Mouse (Mus musculus) urinary bladder, postnatal 36 days (tissue): ENCODE data around the gene Cdk15.

Source experiments
- DNase-seq, 2 experiments: peaks; one replicate each; pipeline ENCODE4 v3.0.0; 2022; ENCODE audit warnings: low spot score in 2 of 2, mixed read lengths in 1 of 2

Gene Cdk15

GRCm38 (mm10) chr1:59256751-59257231, at the start of gene Cdk15:
Gene Cdk15, plus strand, starts transcription at chr1:59256906.
- DNase-seq, result peak; percentile 29 to 31

- no peak for DNase-seq
Measured at GRCm38 (mm10) chr1:59208331-59208730, 48.4 kb upstream of the Cdk15 start.

- no peak for DNase-seq
Measured at GRCm38 (mm10) chr1:59211651-59212050, 45.1 kb upstream of the Cdk15 start.

GRCm38 (mm10) chr1:59212076-59212779, 44.5 kb upstream of the Cdk15 start:
- no peak for DNase-seq

GRCm38 (mm10) chr1:59212951-59213350, 43.8 kb upstream of the Cdk15 start:
- DNase-seq, result no peak

- no peak for DNase-seq
Measured at GRCm38 (mm10) chr1:59215446-59215845, 41.3 kb upstream of the Cdk15 start.

GRCm38 (mm10) chr1:59220371-59220770, 36.3 kb upstream of the Cdk15 start:
- no peak for DNase-seq

GRCm38 (mm10) chr1:59221591-59221990, 35.1 kb upstream of the Cdk15 start:
- DNase-seq, result no peak

- DNase-seq, result no peak
Measured at GRCm38 (mm10) chr1:59222101-59222825, 34.4 kb upstream of the Cdk15 start.

- DNase-seq, result no peak
Measured at GRCm38 (mm10) chr1:59228552-59228951, 28.2 kb upstream of the Cdk15 start.

- no peak for DNase-seq
Measured at GRCm38 (mm10) chr1:59229187-59229586, 27.5 kb upstream of the Cdk15 start.

- DNase-seq, result peak; percentile 99
Measured at GRCm38 (mm10) chr1:59236856-59237441, 19.8 kb upstream of the Cdk15 start, which contains the start of gene Als2. Gene Als2, minus strand, starts transcription at chr1:59237231.

GRCm38 (mm10) chr1:59237614-59238211, 19.0 kb upstream of the Cdk15 start:
- DNase-seq, result peak; percentile 69

- no peak for DNase-seq
Measured at GRCm38 (mm10) chr1:59243770-59244169, 12.9 kb upstream of the Cdk15 start.

GRCm38 (mm10) chr1:59247602-59248001, 9.1 kb upstream of the Cdk15 start:
- peak; percentile 26 to 43 for DNase-seq

GRCm38 (mm10) chr1:59252762-59253161, 3.9 kb upstream of the Cdk15 start:
- peak in 1 of 2 experiments; percentile 26 for DNase-seq

- DNase-seq, result no peak
Measured at GRCm38 (mm10) chr1:59253301-59253909, 3.3 kb upstream of the Cdk15 start.

GRCm38 (mm10) chr1:59257736-59258135, 1.0 kb downstream of the Cdk15 start:
- no peak for DNase-seq

- no peak for DNase-seq
Measured at GRCm38 (mm10) chr1:59268931-59269330, 12.2 kb downstream of the Cdk15 start.

GRCm38 (mm10) chr1:59269466-59269865, 12.8 kb downstream of the Cdk15 start:
- no peak for DNase-seq

GRCm38 (mm10) chr1:59269951-59270689, 13.4 kb downstream of the Cdk15 start:
- no peak for DNase-seq
